Mouse (Mus musculus) spleen, adult 10 weeks (tissue): ENCODE data around the gene Il1f9. TPM values are rescaled to one million over a fixed set of nuclear protein-coding genes. Genes with fewer than 3 reads are reported as not detected.

ENCODE experiments used
- polyA plus RNA-seq: library from polyadenylated mRNA; stranded (reverse); fragments of 350-450 nt; fragmentation: Illumina TruSeq; extraction: RNeasy Lipid Tissue Mini Kit (QIAGEN cat#74804); gene quantifications from one replicate; pipeline ENCODE4 v1.2.3, GENCODE M21; 2015; ENCODE audit warnings: low replicate concordance; ENCODE audit not compliant: insufficient read depth

Il1f9 gene
- polyA plus RNA-seq = 4.2 TPM

DNA sequence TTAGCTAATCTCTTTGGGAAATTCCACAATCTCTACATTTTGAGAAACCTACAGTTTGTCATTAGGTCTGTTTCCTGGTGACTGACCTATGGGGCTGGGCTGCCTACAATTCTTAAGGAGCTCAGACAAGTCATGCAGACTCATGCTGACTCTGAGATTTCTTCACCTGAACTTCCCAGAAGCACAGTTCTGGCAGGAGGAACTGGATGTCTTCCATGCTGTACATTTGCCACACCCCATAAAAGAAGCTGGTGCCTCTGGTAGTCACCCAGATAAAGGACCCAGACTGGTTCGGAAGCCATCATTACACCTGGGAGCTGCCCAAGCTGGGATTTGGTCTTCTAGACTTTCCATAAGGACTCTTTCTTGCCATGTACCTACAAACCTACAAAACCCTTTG lies at the start of gene Il1f9:
Gene Il1f9, plus strand, starts transcription at position 301 of the 400 bp plus-strand sequence.

DNA sequence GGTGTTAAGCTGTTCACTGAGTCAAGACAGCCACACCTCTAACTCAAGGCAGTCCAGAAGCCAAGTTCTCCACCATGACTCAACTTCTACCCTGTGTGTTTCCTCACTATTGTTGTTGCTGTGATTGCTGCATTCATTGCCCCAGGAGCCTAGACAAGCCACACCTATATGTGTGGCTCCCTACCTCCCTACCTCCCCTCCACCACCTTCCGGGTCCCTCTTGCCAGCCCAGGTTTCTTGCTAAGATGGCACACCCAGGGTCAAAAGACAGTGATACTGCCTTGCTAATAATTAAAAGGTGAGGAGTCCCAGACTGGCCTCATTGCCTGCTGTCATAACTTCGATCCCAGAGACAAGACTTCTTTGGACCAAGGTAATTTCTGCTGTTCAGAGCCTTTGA lies 33.4 kb upstream of the Il1f9 start, which contains the start of gene Il1f8:
Gene Il1f8, plus strand, starts transcription at position 301 of the 400 bp plus-strand sequence.

GRCm38 (mm10) chr2:24215118-24215517 lies 28.8 kb downstream of the Il1f9 start, which contains the start of gene Il1f6:
Gene Il1f6, plus strand, starts transcription at chr2:24215418.

Other genes starting within 250 kb of the Il1f9 start
- 7.0 TPM for gene Hnmt, start 137.1 kb upstream of the Il1f9 start, polyA plus RNA-seq
- gene Tbpl2, start 89.9 kb upstream of the Il1f9 start, polyA plus RNA-seq = not detected
- not detected for gene Il1f8, start 33.3 kb upstream of the Il1f9 start, polyA plus RNA-seq
- gene Il1f6, start 28.9 kb downstream of the Il1f9 start, polyA plus RNA-seq = not detected
- gene Il1f5, start 90.5 kb downstream of the Il1f9 start, polyA plus RNA-seq = not detected
- not detected for gene Il1f10, start 104.7 kb downstream of the Il1f9 start, polyA plus RNA-seq
- 10.6 TPM for gene Il1rn, start 150.4 kb downstream of the Il1f9 start, polyA plus RNA-seq
- 128 TPM for gene Psd4, start 181.1 kb downstream of the Il1f9 start, polyA plus RNA-seq